Mouse (Mus musculus): Measurements from ENCODE around the gene Ssc4d. TPM values are rescaled to one million over a fixed set of nuclear protein-coding genes. Genes with fewer than 3 reads are reported as not detected.
A peak's percentile ranks its signal among the peaks of the same experiment; 100 is the strongest.

The Ssc4d gene
- polyA plus RNA-seq (2012; rRNA removed) (6.6 and 7.2 TPM in 2 replicates), polyA plus RNA-seq (2014; fragmentation: Nextera tagmentation; extraction: Ambion mirVana) (2.6 and 3.2 TPM in 2 replicates)

- WGBS, result 19% methylated on average over 7 of the region's 9 CpGs
- DNase-seq (ENCODE audit: low spot score) (no peak), ATAC-seq (ENCODE audit: low FRiP score, low read depth) (no peak)
- Histone ChIP-seq H3K27me3 (ENCODE audit: control insufficient read depth, insufficient read depth, low read length) (no peaks in the 10 kb centered on the region), H3K4me2 (replicated peaks; ENCODE audit: low read depth, low read length, severe bottlenecking) (no peak within 1 kb of the TSS; the same call in 1 of the 2 replicates), H3K27ac (replicated peaks; ENCODE audit: low read depth, low read length) (no peak within 1 kb of the TSS), H3K36me3 (ENCODE audit: control insufficient read depth, insufficient read depth, low read length) (no peaks in the 10 kb centered on the region), H3K9me3 (ENCODE audit: control insufficient read depth, low read length) (no peaks in the 10 kb centered on the region), H3K9ac (ENCODE audit: low read depth, low read length, severe bottlenecking) (no peak within 1 kb of the TSS), H3K4me1 (ENCODE audit: control insufficient read depth, insufficient read depth, low read length) (no peaks in the 10 kb centered on the region), H3K4me3 (replicated peaks; ENCODE audit: low read length) (peak within 1 kb of the TSS; percentile 14; the same call in 1 of the 2 replicates)
- no peak for TF ChIP-seq POLR2A (IDR thresholded peaks at IDR 0.05; ENCODE audit: borderline replicate concordance, extremely low read depth, insufficient read depth, insufficient read length)
Observed at GRCm38 (mm10) chr5:135974365-135974764, at the start of gene Ssc4d. Gene Ssc4d, minus strand, starts transcription at chr5:135974531.

DNA sequence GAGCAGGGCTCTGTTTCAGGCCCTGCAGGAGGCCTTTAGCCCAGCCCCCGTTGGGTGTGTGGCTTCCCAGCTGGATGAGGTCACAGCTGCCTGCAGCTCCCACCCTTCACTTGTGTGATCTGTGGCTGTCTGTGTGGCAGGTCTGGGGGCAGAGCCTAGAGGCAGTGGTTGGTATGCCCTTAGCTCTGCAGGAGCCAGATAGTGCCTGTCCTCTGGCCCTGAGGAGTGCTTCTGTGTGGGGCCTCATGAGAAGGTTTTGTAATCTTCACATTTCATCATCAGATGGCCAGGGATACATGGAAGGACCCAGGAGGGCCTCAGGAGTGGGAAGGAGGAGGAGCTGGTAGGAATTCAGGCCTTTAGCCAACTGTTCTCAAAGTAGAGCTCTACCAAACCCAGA, 45.6 kb upstream of the Ssc4d start:
- 45% methylated on average over 1 of the region's 1 CpGs for WGBS
- H3K36me3 ChIP-seq (ENCODE audit: control insufficient read depth, insufficient read depth, low read length), result peaks cover 41% of the 10 kb centered on the region
- no peak for TF ChIP-seq POLR2A (IDR thresholded peaks at IDR 0.05; ENCODE audit: borderline replicate concordance, extremely low read depth, insufficient read depth, insufficient read length)

DNA sequence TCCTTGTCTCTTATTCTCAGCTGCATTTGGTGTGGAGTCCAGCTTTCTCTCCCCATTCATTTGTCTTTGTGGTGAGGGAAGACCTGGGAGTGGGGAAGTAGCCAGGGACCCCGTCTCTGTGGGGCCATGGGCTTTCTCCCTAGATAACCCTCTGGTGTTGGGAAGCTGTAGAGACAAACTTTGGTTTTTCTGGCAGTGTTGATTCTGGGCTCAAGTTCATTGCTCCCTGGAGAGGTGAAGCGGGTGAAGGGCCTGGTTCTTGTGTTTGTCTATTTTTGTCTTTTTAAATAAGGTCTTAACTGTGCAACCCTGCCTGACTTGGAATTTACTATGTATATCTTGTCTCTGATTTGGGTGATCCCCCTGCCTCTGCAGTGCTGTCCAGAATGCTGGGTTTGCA, 44.4 kb upstream of the Ssc4d start:
- Histone ChIP-seq H3K9me3 (ENCODE audit: control insufficient read depth, low read length) (no peaks in the 10 kb centered on the region), H3K4me1 (ENCODE audit: control insufficient read depth, insufficient read depth, low read length) (peaks cover 8% of the 10 kb centered on the region; the same call in 1 of the 2 replicates), H3K27me3 (ENCODE audit: control insufficient read depth, insufficient read depth, low read length) (no peaks in the 10 kb centered on the region), H3K4me3 (replicated peaks; ENCODE audit: low read length) (no peak overlapping the region), H3K9ac (ENCODE audit: low read depth, low read length, severe bottlenecking) (no peak overlapping the region), H3K4me2 (replicated peaks; ENCODE audit: low read depth, low read length, severe bottlenecking) (no peak overlapping the region), H3K27ac (replicated peaks; ENCODE audit: low read depth, low read length) (no peak overlapping the region), H3K36me3 (ENCODE audit: control insufficient read depth, insufficient read depth, low read length) (peaks cover 39% of the 10 kb centered on the region)
- TF ChIP-seq POLR2A (IDR thresholded peaks at IDR 0.05; ENCODE audit: borderline replicate concordance, extremely low read depth, insufficient read depth, insufficient read length), result no peak
- 80% methylated on average over 2 of the region's 2 CpGs for WGBS
- DNase-seq (ENCODE audit: low spot score) (no peak), ATAC-seq (ENCODE audit: low FRiP score, low read depth) (no peak)

More for the DNA sequence above, 45.6 kb upstream of the Ssc4d start:
- no peaks in the 10 kb centered on the region for H3K27me3 ChIP-seq (ENCODE audit: control insufficient read depth, insufficient read depth, low read length)
- H3K9me3 ChIP-seq (ENCODE audit: control insufficient read depth, low read length), result no peaks in the 10 kb centered on the region
- H3K4me3 ChIP-seq (replicated peaks; ENCODE audit: low read length), result no peak overlapping the region
- H3K4me1 ChIP-seq (ENCODE audit: control insufficient read depth, insufficient read depth, low read length), result peaks cover 8% of the 10 kb centered on the region; the same call in 1 of the 2 replicates
- DNase-seq (ENCODE audit: low spot score) (no peak), ATAC-seq (ENCODE audit: low FRiP score, low read depth) (no peak)
- no peak overlapping the region for H3K9ac ChIP-seq (ENCODE audit: low read depth, low read length, severe bottlenecking)
- H3K27ac ChIP-seq (replicated peaks; ENCODE audit: low read depth, low read length), result no peak overlapping the region
- H3K4me2 ChIP-seq (replicated peaks; ENCODE audit: low read depth, low read length, severe bottlenecking), result no peak overlapping the region

DNA sequence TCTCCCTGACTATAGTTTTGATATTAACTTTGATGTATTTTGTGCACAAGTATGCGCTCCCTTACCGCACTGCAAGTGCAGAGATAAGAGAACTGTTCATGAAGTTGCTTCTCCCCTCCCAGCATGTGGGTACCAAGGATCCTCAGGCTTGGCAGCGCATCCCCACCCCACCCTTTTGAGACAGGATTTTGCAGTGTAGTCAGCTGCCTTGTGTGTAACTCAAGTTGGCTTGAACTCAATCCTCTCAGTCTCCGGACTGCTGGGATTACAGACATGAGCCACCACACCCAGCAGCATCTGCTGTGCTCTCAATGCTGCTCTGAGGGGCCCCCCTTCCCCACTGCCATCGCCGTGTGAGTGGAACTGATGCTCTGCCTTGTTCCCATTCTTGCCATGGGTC, 42.9 kb upstream of the Ssc4d start:
- H3K9me3 ChIP-seq (ENCODE audit: control insufficient read depth, low read length), result no peaks in the 10 kb centered on the region
- DNase-seq (ENCODE audit: low spot score), result no peak
- H3K36me3 ChIP-seq (ENCODE audit: control insufficient read depth, insufficient read depth, low read length), result peaks cover 52% of the 10 kb centered on the region
- no peak for TF ChIP-seq POLR2A (IDR thresholded peaks at IDR 0.05; ENCODE audit: borderline replicate concordance, extremely low read depth, insufficient read depth, insufficient read length)
- WGBS, result 89% methylated on average over 6 of the region's 6 CpGs
- H3K4me3 ChIP-seq (replicated peaks; ENCODE audit: low read length), result no peak overlapping the region
- no peak overlapping the region for H3K9ac ChIP-seq (ENCODE audit: low read depth, low read length, severe bottlenecking)
- no peaks in the 10 kb centered on the region for H3K27me3 ChIP-seq (ENCODE audit: control insufficient read depth, insufficient read depth, low read length)
- no peak overlapping the region for H3K4me2 ChIP-seq (replicated peaks; ENCODE audit: low read depth, low read length, severe bottlenecking)
- peaks cover 8% of the 10 kb centered on the region; the same call in 1 of the 2 replicates for H3K4me1 ChIP-seq (ENCODE audit: control insufficient read depth, insufficient read depth, low read length)
- no peak for ATAC-seq (ENCODE audit: low FRiP score, low read depth)
- H3K27ac ChIP-seq (replicated peaks; ENCODE audit: low read depth, low read length), result no peak overlapping the region

DNA sequence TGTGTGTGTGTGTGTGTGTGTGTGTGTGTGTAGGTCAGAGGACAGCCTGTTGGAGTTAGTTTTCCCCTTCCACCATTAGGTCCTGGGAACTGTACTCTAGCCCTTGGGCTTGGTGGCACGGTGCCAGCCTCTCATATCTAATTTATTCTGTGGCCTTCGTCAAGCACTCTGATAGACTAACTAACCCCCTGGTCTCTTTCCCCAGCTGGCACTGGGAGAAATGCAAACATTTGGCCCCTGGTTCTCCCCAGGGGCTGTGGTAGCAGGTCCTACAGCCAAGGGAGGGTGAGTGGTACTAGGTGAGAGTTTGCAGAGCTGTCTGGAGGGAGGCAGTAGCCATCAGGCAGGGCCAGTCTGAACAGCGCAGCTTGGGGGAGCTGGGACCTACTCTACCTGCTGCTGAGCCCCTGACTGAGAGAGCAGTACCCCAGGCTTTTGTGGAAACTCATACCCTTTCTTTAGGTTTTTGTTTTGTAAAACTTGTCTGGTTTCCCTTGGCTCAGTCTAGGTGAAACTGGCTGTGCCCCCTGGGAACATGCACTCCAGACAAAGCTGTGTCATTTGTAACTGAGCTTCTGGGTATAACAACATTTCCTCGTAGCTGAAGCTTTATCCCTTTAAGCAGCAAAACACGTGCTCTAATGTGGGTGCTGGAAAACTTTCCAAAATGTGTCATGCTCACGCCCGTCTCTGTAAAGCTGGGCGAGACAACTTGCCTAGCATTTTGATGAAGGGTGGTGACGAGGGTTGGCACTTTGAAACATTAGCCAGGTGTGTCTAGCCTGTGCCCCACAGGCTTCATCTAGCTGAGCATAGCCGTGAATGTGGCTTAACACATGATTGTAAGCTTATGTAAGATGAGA, 41.9 kb upstream of the Ssc4d start:
- Histone ChIP-seq H3K9me3 (ENCODE audit: control insufficient read depth, low read length) (no peaks in the 10 kb centered on the region), H3K27ac (replicated peaks; ENCODE audit: low read depth, low read length) (peak overlapping the region; percentile 52), H3K27me3 (ENCODE audit: control insufficient read depth, insufficient read depth, low read length) (no peaks in the 10 kb centered on the region), H3K4me2 (replicated peaks; ENCODE audit: low read depth, low read length, severe bottlenecking) (no peak overlapping the region), H3K36me3 (ENCODE audit: control insufficient read depth, insufficient read depth, low read length) (peaks cover 54% of the 10 kb centered on the region), H3K4me1 (ENCODE audit: control insufficient read depth, insufficient read depth, low read length) (peaks cover 8% of the 10 kb centered on the region; the same call in 1 of the 2 replicates), H3K9ac (ENCODE audit: low read depth, low read length, severe bottlenecking) (no peak overlapping the region), H3K4me3 (replicated peaks; ENCODE audit: low read length) (no peak overlapping the region)
- DNase-seq (ENCODE audit: low spot score) (peak; percentile 20), ATAC-seq (ENCODE audit: low FRiP score, low read depth) (no peak)
- 57% methylated on average over 10 of the region's 10 CpGs for WGBS
- TF ChIP-seq POLR2A (IDR thresholded peaks at IDR 0.05; ENCODE audit: borderline replicate concordance, extremely low read depth, insufficient read depth, insufficient read length), result no peak

Data from limb, embryonic 14.5 days (tissue).